Mouse (Mus musculus) cortical plate, adult 2 months (tissue): ENCODE data around the gene Dixdc1. TPM values are rescaled to one million over a fixed set of nuclear protein-coding genes. Genes with fewer than 3 reads are reported as not detected.

ENCODE experiments used
- H3K27ac ChIP-seq: fragments of 200-500 bp; 2 replicates; pipeline ENCODE4 v1.5.1; 2012; ENCODE audit warnings: low read length, control low read depth, inconsistent platforms; ENCODE audit not compliant: insufficient read depth
- H3K4me1 ChIP-seq: fragments of 200-500 bp; 2 replicates; pipeline ENCODE4 v1.6.1; 2011; ENCODE audit warnings: low read length; ENCODE audit not compliant: control insufficient read depth, insufficient read depth
- H3K4me3 ChIP-seq: fragments of 200-500 bp; 2 replicates; pipeline ENCODE4 v1.5.1; 2011; ENCODE audit warnings: mild to moderate bottlenecking, low read length, control low read depth; ENCODE audit not compliant: insufficient read depth
- CTCF ChIP-seq: fragments of 200-500 bp; IDR thresholded peaks from 2 replicates; pipeline ENCODE4 v1.5.1; 2011; ENCODE audit warnings: mild to moderate bottlenecking, control low read depth, low read length; ENCODE audit not compliant: insufficient read depth; ENCODE audit errors: extremely low read depth
- POLR2A ChIP-seq: fragments of 200-500 bp; IDR thresholded peaks from 2 replicates; pipeline ENCODE4 v1.6.1; 2011; ENCODE audit warnings: mild to moderate bottlenecking, low read length, control low read depth; ENCODE audit not compliant: insufficient read depth; ENCODE audit errors: extremely low read depth
- polyA plus RNA-seq: library from polyadenylated mRNA; depleted of rRNA; stranded (reverse); fragments of >200 nt; gene quantifications from 2 replicates; pipeline ENCODE4 v1.2.3, GENCODE M21; 2012

Gene Dixdc1
- polyA plus RNA-seq, 1 experiment: 47.0 TPM

GRCm38 (mm10) chr9:50746214-50746677 is 6.9 kb upstream of the Dixdc1 start, which contains the start of gene 2310030G06Rik:
2310030G06Rik (minus strand) TSS chr9:50746536.
- Histone ChIP-seq H3K27ac (no peak within 1 kb of the TSS), H3K4me1 (no peaks in the 10 kb centered on the region; the same call in 1 of the 2 replicates), H3K4me3 (peak within 1 kb of the TSS; percentile 60)
- TF ChIP-seq POLR2A (no peak), CTCF (no peak)

- Histone ChIP-seq H3K4me3 (peak overlapping the region; percentile 60), H3K27ac (no peak overlapping the region), H3K4me1 (no peaks in the 10 kb centered on the region; the same call in 1 of the 2 replicates)
- TF ChIP-seq POLR2A: no peak
- TF ChIP-seq CTCF: no peak
These were observed 6.5 kb upstream of the Dixdc1 start for GRCm38 (mm10) chr9:50745806-50746205.

- no peak overlapping the region for H3K4me3 ChIP-seq
- H3K4me1 ChIP-seq: no peaks in the 10 kb centered on the region; the same call in 1 of the 2 replicates
- H3K27ac ChIP-seq: no peak overlapping the region
- no peak for TF ChIP-seq CTCF
- no peak for TF ChIP-seq POLR2A
These were observed 3.4 kb upstream of the Dixdc1 start for GRCm38 (mm10) chr9:50742744-50743143.

- no peaks in the 10 kb centered on the region; the same call in 1 of the 2 replicates for H3K4me1 ChIP-seq
- no peak overlapping the region for H3K27ac ChIP-seq
- no peak for TF ChIP-seq POLR2A
- TF ChIP-seq CTCF: no peak
- no peak overlapping the region for H3K4me3 ChIP-seq
These were observed 2.9 kb upstream of the Dixdc1 start for GRCm38 (mm10) chr9:50742261-50742660.

GRCm38 (mm10) chr9:50740867-50741784 is 1.8 kb upstream of the Dixdc1 start:
- H3K4me3 ChIP-seq: no peak overlapping the region
- H3K4me1 ChIP-seq: no peaks in the 10 kb centered on the region; the same call in 1 of the 2 replicates
- TF ChIP-seq CTCF (no peak), POLR2A (no peak)
- no peak overlapping the region for H3K27ac ChIP-seq

- no peak overlapping the region for H3K4me3 ChIP-seq
- peak; percentile 79 for TF ChIP-seq CTCF
- TF ChIP-seq POLR2A: no peak
- H3K27ac ChIP-seq: no peak overlapping the region
- no peaks in the 10 kb centered on the region for H3K4me1 ChIP-seq
These were observed 4.3 kb downstream of the Dixdc1 start for GRCm38 (mm10) chr9:50734989-50735388.

GRCm38 (mm10) chr9:50732560-50732959 is 6.8 kb downstream of the Dixdc1 start:
- Histone ChIP-seq H3K4me3 (no peak overlapping the region), H3K27ac (no peak overlapping the region), H3K4me1 (no peaks in the 10 kb centered on the region)
- TF ChIP-seq CTCF: no peak

GRCm38 (mm10) chr9:50729600-50729999 is 9.7 kb downstream of the Dixdc1 start:
- H3K4me1 ChIP-seq: no peaks in the 10 kb centered on the region
- H3K4me3 ChIP-seq: no peak overlapping the region
- H3K27ac ChIP-seq: no peak overlapping the region
- no peak for TF ChIP-seq CTCF
- no peak for TF ChIP-seq POLR2A

GRCm38 (mm10) chr9:50727925-50728651 is 11.2 kb downstream of the Dixdc1 start:
- TF ChIP-seq CTCF (no peak), POLR2A (peak; percentile 21; the same call in 1 of the 2 replicates)

More at GRCm38 (mm10) chr9:50727925-50728651, 11.2 kb downstream of the Dixdc1 start:
- Histone ChIP-seq H3K4me1 (no peaks in the 10 kb centered on the region), H3K27ac (no peak overlapping the region), H3K4me3 (peak overlapping the region; percentile 62)
